Mouse (Mus musculus) thymus, postnatal 10 days (tissue): ENCODE measurements around the gene Stk11.
A peak's percentile ranks its signal among the peaks of the same experiment; 100 is the strongest.

Source experiments
- DNase-seq, 2 experiments: peaks; one replicate each; pipeline ENCODE4 v3.0.0; 2021; ENCODE audit warnings: low spot score in 2 of 2

The Stk11 gene

DNA sequence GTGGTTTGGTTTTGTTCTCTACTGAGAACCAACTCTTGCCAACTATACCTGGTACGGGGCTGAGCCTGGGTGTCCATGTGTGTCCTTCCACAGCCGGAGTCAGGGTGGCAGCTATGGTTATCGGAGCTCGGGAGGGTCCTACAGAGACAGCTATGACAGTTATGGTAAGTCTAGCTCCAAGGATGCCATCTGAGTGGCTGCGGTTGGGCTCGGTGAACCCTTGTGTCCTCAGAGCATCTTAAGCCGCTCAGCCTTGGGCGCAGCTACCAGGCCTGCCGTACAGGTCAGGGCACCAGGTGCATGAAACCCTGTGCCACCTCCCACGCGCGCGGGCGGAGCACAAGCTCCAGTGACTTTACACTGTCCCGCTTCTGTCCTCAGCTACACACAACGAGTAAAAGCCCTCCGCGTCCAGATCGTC lies 55.0 kb downstream of the Stk11 start:
- no peak for DNase-seq

- no peak for DNase-seq
These were observed 55.6 kb downstream of the Stk11 start for GRCm38 (mm10) chr10:80171252-80171651.

DNA sequence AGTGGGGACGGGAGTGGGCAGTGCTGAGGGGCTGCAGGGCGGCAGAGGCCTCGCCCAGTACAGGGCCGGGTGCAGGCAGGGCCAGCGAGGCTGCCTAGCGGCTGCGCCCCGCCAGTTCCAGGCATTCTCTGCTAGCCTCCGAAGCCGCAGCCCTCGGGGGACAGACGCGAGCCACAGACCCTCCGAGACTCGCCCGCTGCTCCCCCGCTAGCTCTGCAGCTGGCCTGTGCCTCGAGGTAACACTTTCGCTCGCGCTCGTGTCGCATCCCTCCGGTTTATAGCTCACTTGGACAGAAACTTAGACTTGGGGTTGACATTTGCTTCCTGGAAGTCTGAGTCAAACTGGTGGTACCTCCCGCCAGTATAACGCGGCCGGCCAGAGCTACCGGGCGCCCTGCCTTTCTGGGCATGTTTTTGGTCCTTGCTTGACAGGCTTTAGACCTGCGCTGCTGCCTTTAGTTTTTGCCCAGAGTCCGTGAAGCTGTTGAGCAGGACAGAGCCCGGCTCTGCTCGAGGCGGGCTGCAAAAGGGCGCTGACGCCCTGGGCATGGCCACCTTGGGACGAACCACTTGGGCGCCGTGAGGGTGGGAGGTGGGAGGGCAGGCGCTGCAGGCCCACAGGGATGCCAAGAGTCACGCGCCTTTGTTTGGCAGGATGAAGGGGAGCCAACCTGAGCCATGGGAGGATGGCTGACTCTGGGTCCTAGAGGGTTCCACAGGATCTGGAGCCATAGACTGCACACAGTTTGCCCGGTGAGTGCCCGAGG lies 56.3 kb downstream of the Stk11 start:
- DNase-seq, result no peak

GRCm38 (mm10) chr10:80172527-80173292 lies 57.1 kb downstream of the Stk11 start, which contains the start of gene 1600002K03Rik:
TSS of gene 1600002K03Rik (plus strand) at chr10:80172944.
- peak; percentile 79 to 80 for DNase-seq

- DNase-seq, result no peak
These were observed 57.8 kb downstream of the Stk11 start for GRCm38 (mm10) chr10:80173358-80173757.

DNA sequence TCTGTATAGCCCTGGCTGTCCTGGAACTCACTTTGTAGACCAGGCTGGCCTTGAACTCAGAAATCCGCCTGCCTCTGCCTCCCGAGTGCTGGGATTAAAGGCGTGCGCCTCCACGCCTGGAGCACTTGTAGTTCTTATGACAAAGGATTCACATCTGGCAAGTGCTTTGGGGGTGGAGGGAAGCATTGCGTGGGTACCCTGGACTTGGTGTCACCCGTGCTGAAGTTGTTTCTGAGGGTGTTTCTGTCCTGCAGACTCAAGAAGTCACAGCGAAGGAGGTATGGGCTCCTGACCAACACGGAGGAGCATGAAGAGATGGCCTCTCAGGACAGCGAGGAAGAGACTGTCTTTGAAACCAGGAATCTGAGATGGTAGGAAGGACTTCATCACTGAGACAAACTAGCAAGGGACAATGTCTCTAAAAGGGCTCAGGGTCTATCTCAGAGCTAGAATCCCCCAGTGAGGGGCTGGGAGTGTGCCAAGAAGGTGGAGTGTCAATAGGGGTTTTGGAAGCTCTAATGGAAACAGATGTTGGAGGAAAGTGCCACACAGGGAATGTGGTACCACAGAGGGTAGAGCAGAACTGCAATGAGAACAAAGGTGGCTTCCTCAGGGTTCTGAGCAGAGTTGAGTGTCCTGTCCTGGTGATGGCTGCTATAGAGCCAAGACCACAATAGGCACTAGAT lies 58.5 kb downstream of the Stk11 start:
- DNase-seq, result no peak

DNA sequence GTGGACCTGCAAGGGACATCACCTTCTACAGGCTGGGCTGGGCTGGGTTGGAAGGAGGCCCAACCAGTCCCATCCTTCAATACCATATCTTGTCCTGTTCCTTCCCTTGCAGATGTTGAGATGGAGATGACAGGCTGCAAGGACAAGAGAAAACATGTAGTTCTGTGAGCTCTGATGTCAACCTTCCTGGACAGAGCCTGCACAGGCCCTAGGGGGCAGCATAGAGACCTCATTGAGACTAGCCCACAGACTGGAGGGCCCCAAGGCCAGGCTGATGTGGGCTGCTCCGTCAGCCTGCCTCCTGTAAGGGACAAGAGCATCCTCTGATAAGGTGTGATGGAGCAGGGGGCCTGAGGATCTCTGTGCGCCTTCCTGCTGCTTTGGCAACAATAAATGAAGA lies 59.1 kb downstream of the Stk11 start:
- DNase-seq, result no peak

DNA sequence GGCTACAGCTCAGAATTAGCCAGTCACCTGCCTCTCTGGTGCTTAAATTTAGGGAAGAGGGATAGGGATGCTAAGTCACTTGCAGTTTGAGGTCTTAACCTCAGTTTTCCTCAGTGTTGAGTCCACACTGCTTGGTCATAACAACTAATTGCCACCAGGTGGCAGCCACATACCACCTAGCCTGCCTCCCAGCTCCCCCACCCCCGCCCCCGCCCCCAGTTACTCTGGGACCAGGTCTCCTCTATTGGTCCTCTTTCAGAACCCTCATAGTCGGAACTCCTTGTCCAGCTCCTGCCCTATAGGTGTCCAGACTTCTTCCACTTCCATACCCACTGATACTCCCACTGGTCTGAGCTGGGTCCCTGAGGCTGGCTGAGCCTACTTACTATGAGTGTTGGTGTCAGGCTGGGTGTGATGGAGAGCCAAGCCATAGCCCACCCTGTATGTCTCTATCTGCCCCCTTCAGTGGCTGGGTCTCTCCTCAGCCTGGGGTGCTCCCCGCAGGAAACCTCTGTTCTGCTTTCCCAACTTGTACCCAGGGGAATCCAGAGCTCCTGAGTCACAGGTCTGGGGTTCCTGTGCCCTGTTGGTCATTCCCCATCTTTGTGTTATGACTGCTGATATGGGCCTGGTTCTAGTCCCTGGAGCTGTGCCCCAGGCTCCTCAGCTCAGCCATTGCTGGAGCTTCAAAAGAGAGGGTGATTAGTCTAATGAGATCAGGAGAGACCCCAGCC lies 60.1 kb downstream of the Stk11 start:
- DNase-seq, result no peak

GRCm38 (mm10) chr10:80176270-80176834 lies 60.7 kb downstream of the Stk11 start:
- no peak for DNase-seq

- DNase-seq, result no peak
These were observed 62.1 kb downstream of the Stk11 start for GRCm38 (mm10) chr10:80177441-80178279.

GRCm38 (mm10) chr10:80179068-80180051 lies 63.8 kb downstream of the Stk11 start, which contains the start of gene Efna2:
TSS of gene Efna2 (plus strand) at chr10:80179482.
- no peak for DNase-seq
